Comparison of ENCODE assay signal across 19 mouse cellular contexts in the genomic region with DNA sequence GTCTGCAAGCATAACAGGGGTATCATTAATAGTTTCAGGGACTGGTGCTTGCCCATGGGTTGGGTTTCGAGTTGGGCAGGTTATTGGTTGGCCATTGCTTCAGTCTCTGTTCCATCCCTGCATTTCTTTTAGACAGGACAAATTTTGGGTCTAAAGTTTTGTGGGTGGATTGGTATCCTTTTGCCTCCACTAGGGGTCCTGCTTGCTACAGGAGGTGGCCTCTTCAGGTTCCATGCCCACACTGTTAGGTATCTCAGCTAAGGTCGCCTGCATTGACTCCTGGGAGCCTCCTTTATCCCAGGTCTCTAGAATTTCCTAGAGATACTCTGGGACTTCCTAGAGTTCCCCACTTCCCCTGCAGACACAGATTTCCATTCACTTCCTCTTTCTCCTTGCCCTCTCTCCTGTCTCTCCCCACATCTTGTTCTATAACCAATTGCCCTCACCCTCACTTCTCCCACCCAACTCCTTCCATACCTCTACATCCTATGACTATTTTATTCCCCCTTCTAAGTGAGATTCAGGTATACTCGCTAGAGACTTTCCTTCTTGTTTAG.
A peak's percentile ranks its signal among the peaks of the same experiment; 100 is the strongest.
DNase-seq lines count a peak whose midpoint lies in the region; ATAC-seq and TF ChIP-seq lines count a peak whose summit lies in the region.
"Had no signal": no experiment of that assay in that cellular context is flagged by ENCODE, and none has a peak within 500 bp of the region (broad histone marks: within the 10 kb centered on the region; RNA-seq: fewer than 3 reads in every experiment).

No protein-coding gene starts in this region.

- no peak overlapping the region for H3K4me3 ChIP-seq in layer of hippocampus, adult 2 months
- H3K4me3 ChIP-seq: embryonic facial prominence, embryonic 12.5 days; liver, embryonic 13.5 days; stomach, embryonic 15.5 days had no signal

- TF ChIP-seq CTCF in layer of hippocampus, adult 2 months (conservative IDR thresholded peaks at IDR 0.05), result peak; percentile 60

- ATAC-seq in megakaryocyte progenitor cell, adult 5-6 weeks (replicated peaks; ENCODE audit: poor library complexity), result peak; percentile 50
- no peak for ATAC-seq in erythroid progenitor cell, adult 5-6 weeks (replicated peaks; ENCODE audit: low FRiP score, poor library complexity, severe bottlenecking)
- ATAC-seq: lung, postnatal 0 days had no signal

- no peak overlapping the region for H3K27ac ChIP-seq in layer of hippocampus, adult 2 months
- H3K27ac ChIP-seq: embryonic facial prominence, embryonic 12.5 days; hindbrain, embryonic 14.5 days; liver, embryonic 13.5 days; stomach, embryonic 15.5 days had no signal

- peak; percentile 21 to 22 for DNase-seq in cerebellum, postnatal 10 days
- DNase-seq in cerebellum, adult 11-12 months, result no peak
- no peak for DNase-seq in layer of hippocampus, adult 2 months (ENCODE audit: low spot score in 2 of 2)
- no peak for DNase-seq in layer of hippocampus, adult 18-20 months (ENCODE audit: low spot score in 2 of 2)
- DNase-seq in ZHBTc4 (ENCODE audit: low read depth, low spot score), result peak; percentile 12
- DNase-seq in c-Kit-positive CD71-positive TER-119-positive erythroid progenitor cells, embryonic 14.5 days (ENCODE audit: low spot score), result no peak
- DNase-seq: cerebellum, adult 9-10 months; gastrocnemius, postnatal 14 days; heart, postnatal 10 days; kidney, adult 11 months; kidney, postnatal 14 days; liver, embryonic 13.5 days; spleen, adult 18-20 months had no signal

Comparison
In these comparisons a context has a peak if more than half of its experiments do, and no peak if none do; other contexts are left out.
1. DNase-seq: peak in cerebellum, postnatal 10 days (2 of 2) and ZHBTc4 (single experiment); none in cerebellum, adult 11-12 months (single experiment), layer of hippocampus, adult 2 months (0 of 2), layer of hippocampus, adult 18-20 months (0 of 2) and c-Kit-positive CD71-positive TER-119-positive erythroid progenitor cells, embryonic 14.5 days (single experiment).